Mouse (Mus musculus) heart, embryonic 15.5 days (tissue): ENCODE results near the gene Gm21854. TPM values are rescaled to one million over a fixed set of nuclear protein-coding genes. Genes with fewer than 3 reads are reported as not detected.
"Not testable (repeated sequence)": the region's sequence is repeated elsewhere in the genome, so short reads cannot be mapped to it uniquely, and the experiment has no call there.

Experiments used
- ATAC-seq: fragments of 200-750 bp; cut with Nextera tagmentation; replicated peaks from 2 replicates; pipeline ENCODE4 v1.8.0; 2017; ENCODE audit warnings: low read depth, moderate TSS enrichment; ENCODE audit not compliant: insufficient number of reproducible peaks, insufficient read depth, low FRiP score
- H3K27ac ChIP-seq: fragments of 300-500 bp; sonication (generic); 2 replicates; pipeline ENCODE4 v1.5.1; 2015; ENCODE audit warnings: mild to moderate bottlenecking, inconsistent platforms
- H3K27me3 ChIP-seq: fragments of 300-500 bp; sonication (generic); 2 replicates; pipeline ENCODE4 v1.6.1; 2015; ENCODE audit warnings: inconsistent platforms
- H3K36me3 ChIP-seq: fragments of 300-500 bp; sonication (generic); 2 replicates; pipeline ENCODE4 v1.6.1; 2015; ENCODE audit warnings: mild to moderate bottlenecking, inconsistent platforms
- H3K4me1 ChIP-seq: fragments of 300-500 bp; sonication (generic); replicated peaks from 2 replicates; pipeline ENCODE4 v1.6.1; 2015; ENCODE audit warnings: inconsistent platforms
- H3K4me2 ChIP-seq: fragments of 300-500 bp; sonication (generic); 2 replicates; pipeline ENCODE4 v1.6.1; 2015; ENCODE audit warnings: inconsistent platforms, mild to moderate bottlenecking, moderate library complexity
- H3K4me3 ChIP-seq: fragments of 300-500 bp; sonication (generic); 2 replicates; pipeline ENCODE4 v1.5.1; 2015; ENCODE audit warnings: mild to moderate bottlenecking, inconsistent platforms
- H3K9ac ChIP-seq: fragments of 300-500 bp; sonication (generic); 2 replicates; pipeline ENCODE4 v1.6.1; 2015; ENCODE audit warnings: mild to moderate bottlenecking, inconsistent platforms
- H3K9me3 ChIP-seq: fragments of 300-500 bp; sonication (generic); replicated peaks from 2 replicates; pipeline ENCODE4 v1.6.1; 2016; ENCODE audit warnings: inconsistent platforms
- polyA plus RNA-seq: library from polyadenylated mRNA; unstranded; fragments of >200 nt; fragmentation: Nextera tagmentation; extraction: Ambion mirVana; gene quantifications from 2 replicates; pipeline ENCODE4 v1.2.1, GENCODE M21; 2015

Gene Gm21854
- not detected in 2 replicates for polyA plus RNA-seq

DNA sequence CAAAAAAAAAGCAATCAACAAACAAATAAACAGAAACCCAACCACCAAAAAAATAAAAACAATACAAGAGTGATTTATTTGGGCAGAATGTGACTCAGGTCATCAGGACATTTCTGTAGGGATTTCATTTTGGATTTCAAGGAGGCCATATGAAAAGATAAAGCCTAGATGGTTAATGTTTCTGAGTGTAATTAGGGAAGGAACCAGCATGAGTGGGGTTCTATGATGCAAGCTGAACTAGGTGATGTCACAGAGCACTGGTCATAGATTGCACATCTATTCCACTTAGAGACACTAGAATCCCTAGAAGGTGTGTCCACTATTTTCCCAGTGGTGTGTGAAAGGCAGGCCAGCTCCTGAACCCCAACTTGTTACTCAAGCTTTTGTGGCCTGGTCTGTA is at the start of gene Gm21854:
TSS of gene Gm21854 (plus strand) at position 301 of the 400 bp plus-strand sequence.
- not testable (repeated sequence) for ATAC-seq, H3K36me3 ChIP-seq, H3K27me3 ChIP-seq, H3K9me3 ChIP-seq, H3K4me1 ChIP-seq, H3K9ac ChIP-seq, H3K27ac ChIP-seq, H3K4me3 ChIP-seq, H3K4me2 ChIP-seq

Other genes with a start within 250 kb of the Gm21854 start
- not detected in 2 replicates for gene Gm20914, start 69.0 kb downstream of the Gm21854 start, polyA plus RNA-seq
- not detected in 2 replicates for gene Gm28171, start 136.4 kb downstream of the Gm21854 start, polyA plus RNA-seq